Mouse (Mus musculus) E14TG2a.4 (cell line): Measurements from ENCODE around the gene Kmt2b.
A peak's percentile ranks its signal among the peaks of the same experiment; 100 is the strongest.

Experiments
- H3K27me3 ChIP-seq: 2 replicates; pipeline ENCODE4 v1.6.1; 2014; ENCODE audit warnings: low read length, control low read depth; ENCODE audit not compliant: insufficient read depth
- H3K36me3 ChIP-seq: 2 replicates; pipeline ENCODE4 v1.6.1; 2014; ENCODE audit warnings: low read length, control low read depth; ENCODE audit not compliant: insufficient read depth
- H3K4me1 ChIP-seq: replicated peaks from 2 replicates; pipeline ENCODE4 v1.6.1; 2014; ENCODE audit warnings: low read depth, low read length, control low read depth
- H3K4me3 ChIP-seq: replicated peaks from 2 replicates; pipeline ENCODE4 v1.5.1; 2014; ENCODE audit warnings: mild to moderate bottlenecking, low read length
- H3K9me3 ChIP-seq: 2 replicates; pipeline ENCODE4 v1.6.1; 2014; ENCODE audit warnings: low read length, control low read depth
- CTCF ChIP-seq: conservative IDR thresholded peaks from 2 replicates; pipeline ENCODE4 v1.5.1; 2014; ENCODE audit warnings: low read length
- NANOG ChIP-seq: IDR thresholded peaks from 2 replicates; pipeline ENCODE4 v1.6.1; 2014; ENCODE audit warnings: borderline replicate concordance, low read length, mixed read lengths
- POU5F1 ChIP-seq: IDR thresholded peaks from 2 replicates; pipeline ENCODE4 v1.6.1; 2014; ENCODE audit warnings: low read length, borderline replicate concordance

Gene Kmt2b

GRCm38 (mm10) chr7:30551445-30552101, 37.0 kb downstream of the Kmt2b start:
- no peak for TF ChIP-seq POU5F1
- peak; percentile 27 for TF ChIP-seq CTCF
- H3K4me3 ChIP-seq: peak overlapping the region; percentile 88
- no peaks in the 10 kb centered on the region for H3K27me3 ChIP-seq
- peaks cover 47% of the 10 kb centered on the region for H3K36me3 ChIP-seq
- peaks cover 48% of the 10 kb centered on the region for H3K4me1 ChIP-seq
- H3K9me3 ChIP-seq: no peaks in the 10 kb centered on the region

- no peak overlapping the region for H3K4me3 ChIP-seq
- no peak for TF ChIP-seq CTCF
- TF ChIP-seq POU5F1: no peak
- no peak for TF ChIP-seq NANOG
- peaks cover 46% of the 10 kb centered on the region for H3K36me3 ChIP-seq
- no peaks in the 10 kb centered on the region for H3K27me3 ChIP-seq
- H3K9me3 ChIP-seq: no peaks in the 10 kb centered on the region
- H3K4me1 ChIP-seq: peaks cover 41% of the 10 kb centered on the region
Measured at GRCm38 (mm10) chr7:30550603-30551002, 37.9 kb downstream of the Kmt2b start.

GRCm38 (mm10) chr7:30549880-30550279, 38.6 kb downstream of the Kmt2b start:
- Histone ChIP-seq H3K4me1 (peaks cover 34% of the 10 kb centered on the region), H3K9me3 (no peaks in the 10 kb centered on the region), H3K27me3 (no peaks in the 10 kb centered on the region), H3K36me3 (peaks cover 43% of the 10 kb centered on the region), H3K4me3 (no peak overlapping the region)
- TF ChIP-seq NANOG (no peak), POU5F1 (no peak), CTCF (no peak)

- Histone ChIP-seq H3K4me3 (no peak overlapping the region), H3K27me3 (no peaks in the 10 kb centered on the region), H3K36me3 (peaks cover 59% of the 10 kb centered on the region), H3K4me1 (peaks cover 43% of the 10 kb centered on the region), H3K9me3 (no peaks in the 10 kb centered on the region)
- TF ChIP-seq NANOG (no peak), POU5F1 (no peak), CTCF (no peak)
Measured at GRCm38 (mm10) chr7:30544327-30544726, 44.2 kb downstream of the Kmt2b start.

GRCm38 (mm10) chr7:30540572-30540971, 48.0 kb downstream of the Kmt2b start:
- peaks cover 43% of the 10 kb centered on the region for H3K36me3 ChIP-seq
- peak overlapping the region; percentile 68 for H3K4me3 ChIP-seq
- H3K27me3 ChIP-seq: peaks cover 11% of the 10 kb centered on the region
- TF ChIP-seq NANOG (no peak), POU5F1 (no peak), CTCF (no peak)
- H3K4me1 ChIP-seq: peaks cover 49% of the 10 kb centered on the region
- no peaks in the 10 kb centered on the region for H3K9me3 ChIP-seq

DNA sequence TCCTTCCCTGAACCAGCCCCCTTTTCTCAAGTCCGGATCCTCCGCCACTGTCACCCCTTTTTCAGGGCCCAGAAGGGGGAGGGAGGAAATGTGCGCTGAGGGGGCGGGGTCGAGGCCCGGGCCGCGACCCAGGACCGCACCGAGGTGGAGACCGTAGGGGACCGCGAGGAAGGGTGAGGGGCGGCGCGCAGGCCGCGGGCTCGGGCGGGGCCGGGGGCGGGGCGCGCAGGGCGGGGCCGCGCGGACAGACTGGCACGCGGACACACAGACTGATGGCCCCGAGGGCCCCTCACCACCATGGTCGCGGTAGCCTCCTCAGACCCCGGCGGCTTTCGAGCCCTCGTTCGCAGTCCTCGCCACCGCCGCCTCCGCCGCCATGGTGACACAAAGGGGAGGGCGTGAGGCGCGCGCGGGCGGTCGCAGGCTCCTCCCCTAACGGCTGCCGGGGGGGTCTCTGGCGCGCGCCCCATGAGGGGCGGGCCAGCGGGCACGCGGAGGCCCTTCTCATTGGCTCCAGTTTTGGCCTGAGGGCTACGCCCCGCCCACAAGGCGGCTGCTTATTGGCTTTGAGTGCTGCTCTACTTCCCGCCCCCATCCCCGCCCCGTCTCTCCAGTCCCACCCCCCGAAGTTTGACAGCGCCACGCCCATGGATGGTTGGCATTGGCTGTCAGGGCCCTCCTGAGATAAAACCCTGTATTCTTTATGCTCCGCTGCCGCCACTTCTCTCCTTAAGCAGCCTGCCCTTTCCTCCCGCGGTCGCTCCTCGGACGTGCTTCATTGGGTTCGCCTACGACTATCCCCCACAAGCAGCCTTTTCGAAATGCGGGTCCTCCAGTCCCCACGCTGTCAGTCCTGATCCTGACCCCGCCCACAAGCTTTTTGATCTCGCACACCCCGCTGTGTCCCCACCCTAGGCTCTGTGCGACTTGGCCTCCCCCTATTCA, 53.6 kb downstream of the Kmt2b start, which contains the start of gene Arhgap33:
Gene Arhgap33 (minus strand): TSS at position 428 of the 945 bp plus-strand sequence.
- TF ChIP-seq NANOG (no peak), CTCF (no peak), POU5F1 (no peak)
- peak within 1 kb of the TSS; percentile 85 for H3K4me3 ChIP-seq

GRCm38 (mm10) chr7:30533941-30534632, 54.4 kb downstream of the Kmt2b start:
- peaks cover 14% of the 10 kb centered on the region for H3K9me3 ChIP-seq
- TF ChIP-seq NANOG: no peak
- no peak for TF ChIP-seq CTCF
- TF ChIP-seq POU5F1: no peak

More for the DNA sequence above, 53.6 kb downstream of the Kmt2b start, which contains the start of gene Arhgap33:
- Histone ChIP-seq H3K36me3 (peaks cover 24% of the 10 kb centered on the region), H3K9me3 (peaks cover 14% of the 10 kb centered on the region), H3K4me1 (peaks cover 27% of the 10 kb centered on the region), H3K27me3 (peaks cover 56% of the 10 kb centered on the region)

GRCm38 (mm10) chr7:30532931-30533330, 55.6 kb downstream of the Kmt2b start:
- Histone ChIP-seq H3K4me1 (peaks cover 34% of the 10 kb centered on the region), H3K4me3 (no peak overlapping the region), H3K27me3 (peaks cover 66% of the 10 kb centered on the region), H3K36me3 (peaks cover 12% of the 10 kb centered on the region), H3K9me3 (peaks cover 14% of the 10 kb centered on the region)
- TF ChIP-seq NANOG (no peak), POU5F1 (no peak), CTCF (no peak)

More at GRCm38 (mm10) chr7:30533941-30534632, 54.4 kb downstream of the Kmt2b start:
- H3K4me1 ChIP-seq: peaks cover 25% of the 10 kb centered on the region
- peaks cover 61% of the 10 kb centered on the region for H3K27me3 ChIP-seq
- peaks cover 20% of the 10 kb centered on the region for H3K36me3 ChIP-seq
- H3K4me3 ChIP-seq: peak overlapping the region; percentile 85
